Mouse (Mus musculus) regulatory T cell (primary cell): ENCODE measurements at regions not wholly inside any gene's neighbourhood (a gene's known extent, or its start where the extent isn't known, plus 50 kb on each side); places are given as distances from the start of the nearest gene placed in this dataset.

ENCODE experiments used
- in situ Hi-C: fragments of 300-600 bp; cut with MboI, MseI; formaldehyde crosslinking; loops from one replicate; pipeline ENCODE4 v1.15.1; 2025; ENCODE audit warnings: high pct_unique_total_duplicates

- in situ Hi-C loops = no loop called here
Observed at GRCm38 (mm10) chr4:131565203-131565602, 272.9 kb downstream of the Ptpru start.

- in situ Hi-C loops = no loop called here
Observed at GRCm38 (mm10) chr4:131567241-131567640, 270.8 kb downstream of the Ptpru start.

- in situ Hi-C loops = no loop called here
Observed at GRCm38 (mm10) chr4:131569156-131569555, 268.9 kb downstream of the Ptpru start.

- in situ Hi-C loops = no loop called here
Observed at GRCm38 (mm10) chr4:131577571-131577970, 260.5 kb downstream of the Ptpru start.

- in situ Hi-C loops = no loop called here
Observed at GRCm38 (mm10) chr4:131585946-131586345, 252.1 kb downstream of the Ptpru start.

- in situ Hi-C loops = no loop called here
Observed at GRCm38 (mm10) chr4:131587536-131587935, 250.6 kb downstream of the Ptpru start.

- in situ Hi-C loops = loop anchor here (10.0 kb wide), 1 partner anchor 725 kb away; no protein-coding TSS in a partner anchor
Observed at GRCm38 (mm10) chr4:131590136-131590535, 248.0 kb downstream of the Ptpru start.

GRCm38 (mm10) chr4:131591456-131591855, 246.6 kb downstream of the Ptpru start:
- in situ Hi-C loops = loop anchor here (10.0 kb wide), 1 partner anchor 727 kb away; no protein-coding TSS in a partner anchor

- in situ Hi-C loops = loop anchor here (10.0 kb wide), 1 partner anchor 733 kb away; no protein-coding TSS in a partner anchor
Observed at GRCm38 (mm10) chr4:131597996-131598395, 240.1 kb downstream of the Ptpru start.

- in situ Hi-C loops = no loop called here
Observed at GRCm38 (mm10) chr4:131614434-131614833, 223.7 kb downstream of the Ptpru start.

GRCm38 (mm10) chr4:131615587-131615986, 222.5 kb downstream of the Ptpru start:
- in situ Hi-C loops = no loop called here

- in situ Hi-C loops = no loop called here
Observed at GRCm38 (mm10) chr4:131638105-131638504, 200.0 kb downstream of the Ptpru start.

- in situ Hi-C loops = no loop called here
Observed at GRCm38 (mm10) chr4:131656034-131656433, 182.1 kb downstream of the Ptpru start.

- in situ Hi-C loops = no loop called here
Observed at GRCm38 (mm10) chr4:131657922-131658321, 180.2 kb downstream of the Ptpru start.

GRCm38 (mm10) chr4:131660931-131661330, 177.2 kb downstream of the Ptpru start:
- in situ Hi-C loops = no loop called here

GRCm38 (mm10) chr4:131671784-131672515, 166.1 kb downstream of the Ptpru start:
- in situ Hi-C loops = no loop called here

- in situ Hi-C loops = no loop called here
Observed at GRCm38 (mm10) chr4:131677966-131678365, 160.1 kb downstream of the Ptpru start.

GRCm38 (mm10) chr4:131683176-131683575, 154.9 kb downstream of the Ptpru start:
- in situ Hi-C loops = no loop called here

- in situ Hi-C loops = no loop called here
Observed at GRCm38 (mm10) chr4:131685544-131685943, 152.5 kb downstream of the Ptpru start.

GRCm38 (mm10) chr4:131694232-131694631, 143.9 kb downstream of the Ptpru start:
- in situ Hi-C loops = no loop called here

GRCm38 (mm10) chr4:131695941-131696912, 141.9 kb downstream of the Ptpru start:
- in situ Hi-C loops = no loop called here
